Mouse (Mus musculus): ENCODE measurements at regions not wholly inside any gene's neighbourhood (a gene's known extent, or its start where the extent isn't known, plus 50 kb on each side); places are given as distances from the start of the nearest gene placed in this dataset.
A peak's percentile ranks its signal among the peaks of the same experiment; 100 is the strongest.

GRCm38 (mm10) chr9:79165596-79165995, 550.2 kb downstream of the Cd109 start:
- H3K4me2 ChIP-seq: no peak overlapping the region
- H3K27ac ChIP-seq: no peak overlapping the region
- no peaks in the 10 kb centered on the region for H3K36me3 ChIP-seq
- H3K4me3 ChIP-seq: no peak overlapping the region
- H3K9me3 ChIP-seq: no peaks in the 10 kb centered on the region
- 43% methylated on average over 2 of the region's 2 CpGs for WGBS
- ATAC-seq (ENCODE audit: insufficient number of reproducible peaks, low FRiP score, low TSS enrichment, low read depth): no peak
- H3K9ac ChIP-seq: no peak overlapping the region
- H3K27me3 ChIP-seq: no peaks in the 10 kb centered on the region
- no peaks in the 10 kb centered on the region for H3K4me1 ChIP-seq

- Histone ChIP-seq H3K9me3 (no peaks in the 10 kb centered on the region), H3K4me1 (no peaks in the 10 kb centered on the region), H3K4me3 (no peak overlapping the region), H3K36me3 (no peaks in the 10 kb centered on the region), H3K27ac (no peak overlapping the region), H3K27me3 (no peaks in the 10 kb centered on the region), H3K9ac (no peak overlapping the region), H3K4me2 (no peak overlapping the region)
- no peak for ATAC-seq (ENCODE audit: insufficient number of reproducible peaks, low FRiP score, low TSS enrichment, low read depth)
These were observed 545.6 kb downstream of the Col12a1 start for GRCm38 (mm10) chr9:79173036-79173435.

GRCm38 (mm10) chr9:79179954-79180353, 538.7 kb downstream of the Col12a1 start:
- no peaks in the 10 kb centered on the region for H3K4me1 ChIP-seq
- H3K9me3 ChIP-seq: no peaks in the 10 kb centered on the region
- H3K27ac ChIP-seq: no peak overlapping the region
- no peaks in the 10 kb centered on the region for H3K36me3 ChIP-seq
- 63% methylated on average over 2 of the region's 2 CpGs for WGBS
- H3K4me2 ChIP-seq: no peak overlapping the region
- H3K9ac ChIP-seq: no peak overlapping the region
- no peak for ATAC-seq (ENCODE audit: insufficient number of reproducible peaks, low FRiP score, low TSS enrichment, low read depth)
- H3K4me3 ChIP-seq: no peak overlapping the region
- H3K27me3 ChIP-seq: no peaks in the 10 kb centered on the region

GRCm38 (mm10) chr9:79195420-79195819, 523.2 kb downstream of the Col12a1 start:
- Histone ChIP-seq H3K4me2 (no peak overlapping the region), H3K4me3 (no peak overlapping the region), H3K27me3 (no peaks in the 10 kb centered on the region), H3K9me3 (no peaks in the 10 kb centered on the region), H3K27ac (no peak overlapping the region), H3K9ac (no peak overlapping the region), H3K36me3 (no peaks in the 10 kb centered on the region), H3K4me1 (no peaks in the 10 kb centered on the region)
- 94% methylated on average over 2 of the region's 2 CpGs for WGBS
- ATAC-seq (ENCODE audit: insufficient number of reproducible peaks, low FRiP score, low TSS enrichment, low read depth): no peak

- ATAC-seq (ENCODE audit: insufficient number of reproducible peaks, low FRiP score, low TSS enrichment, low read depth): no peak
- WGBS: 28% methylated on average over 3 of the region's 3 CpGs
These were observed 516.9 kb downstream of the Col12a1 start for GRCm38 (mm10) chr9:79201755-79202154.

GRCm38 (mm10) chr9:79213364-79213763, 505.3 kb downstream of the Col12a1 start:
- no peak overlapping the region for H3K4me3 ChIP-seq
- no peak overlapping the region for H3K27ac ChIP-seq
- H3K27me3 ChIP-seq: no peaks in the 10 kb centered on the region
- H3K4me1 ChIP-seq: no peaks in the 10 kb centered on the region
- no peak overlapping the region for H3K9ac ChIP-seq
- WGBS: 63% methylated on average over 6 of the region's 6 CpGs
- H3K4me2 ChIP-seq: no peak overlapping the region
- H3K9me3 ChIP-seq: no peaks in the 10 kb centered on the region
- H3K36me3 ChIP-seq: no peaks in the 10 kb centered on the region
- ATAC-seq (ENCODE audit: insufficient number of reproducible peaks, low FRiP score, low TSS enrichment, low read depth): no peak

More at GRCm38 (mm10) chr9:79201755-79202154, 516.9 kb downstream of the Col12a1 start:
- H3K4me2 ChIP-seq: no peak overlapping the region
- H3K27me3 ChIP-seq: no peaks in the 10 kb centered on the region
- no peaks in the 10 kb centered on the region for H3K4me1 ChIP-seq
- no peak overlapping the region for H3K9ac ChIP-seq
- H3K9me3 ChIP-seq: no peaks in the 10 kb centered on the region
- H3K27ac ChIP-seq: peak overlapping the region; percentile 17; the same call in 1 of the 2 replicates
- H3K4me3 ChIP-seq: no peak overlapping the region
- no peaks in the 10 kb centered on the region for H3K36me3 ChIP-seq

GRCm38 (mm10) chr9:79215986-79216385, 502.6 kb downstream of the Col12a1 start:
- Histone ChIP-seq H3K27me3 (no peaks in the 10 kb centered on the region), H3K9ac (no peak overlapping the region), H3K9me3 (no peaks in the 10 kb centered on the region), H3K4me1 (no peaks in the 10 kb centered on the region), H3K4me3 (no peak overlapping the region), H3K4me2 (no peak overlapping the region), H3K27ac (no peak overlapping the region), H3K36me3 (no peaks in the 10 kb centered on the region)
- no peak for ATAC-seq (ENCODE audit: insufficient number of reproducible peaks, low FRiP score, low TSS enrichment, low read depth)
- WGBS: 37% methylated on average over 3 of the region's 3 CpGs

GRCm38 (mm10) chr9:79216432-79216831, 502.2 kb downstream of the Col12a1 start:
- Histone ChIP-seq H3K4me1 (no peaks in the 10 kb centered on the region), H3K4me3 (no peak overlapping the region), H3K9ac (no peak overlapping the region), H3K9me3 (no peaks in the 10 kb centered on the region), H3K27ac (no peak overlapping the region), H3K27me3 (no peaks in the 10 kb centered on the region), H3K36me3 (no peaks in the 10 kb centered on the region), H3K4me2 (no peak overlapping the region)
- 86% methylated on average over 2 of the region's 2 CpGs for WGBS
- no peak for ATAC-seq (ENCODE audit: insufficient number of reproducible peaks, low FRiP score, low TSS enrichment, low read depth)

- Histone ChIP-seq H3K9me3 (no peaks in the 10 kb centered on the region), H3K4me3 (no peak overlapping the region), H3K36me3 (no peaks in the 10 kb centered on the region), H3K27ac (no peak overlapping the region), H3K27me3 (no peaks in the 10 kb centered on the region), H3K4me2 (no peak overlapping the region), H3K9ac (no peak overlapping the region), H3K4me1 (no peaks in the 10 kb centered on the region)
- 31% methylated on average over 3 of the region's 3 CpGs for WGBS
- ATAC-seq (ENCODE audit: insufficient number of reproducible peaks, low FRiP score, low TSS enrichment, low read depth): no peak
These were observed 485.6 kb downstream of the Col12a1 start for GRCm38 (mm10) chr9:79233081-79233480.

- no peak for ATAC-seq (ENCODE audit: insufficient number of reproducible peaks, low FRiP score, low TSS enrichment, low read depth)
- no peak overlapping the region for H3K27ac ChIP-seq
- H3K9me3 ChIP-seq: no peaks in the 10 kb centered on the region
- WGBS: 88% methylated on average over 1 of the region's 1 CpGs
- H3K9ac ChIP-seq: no peak overlapping the region
- no peak overlapping the region for H3K4me2 ChIP-seq
- no peaks in the 10 kb centered on the region for H3K27me3 ChIP-seq
- H3K4me3 ChIP-seq: no peak overlapping the region
- H3K4me1 ChIP-seq: no peaks in the 10 kb centered on the region
- no peaks in the 10 kb centered on the region for H3K36me3 ChIP-seq
These were observed 484.9 kb downstream of the Col12a1 start for GRCm38 (mm10) chr9:79233751-79234150.

GRCm38 (mm10) chr9:79269646-79270213, 448.9 kb downstream of the Col12a1 start:
- H3K27ac ChIP-seq: 0 out of 2 replicates have a peak overlapping the region, but pooled peaks have one; percentile 33
- H3K27me3 ChIP-seq: no peaks in the 10 kb centered on the region
- peaks cover 5% of the 10 kb centered on the region; the same call in 1 of the 2 replicates for H3K4me1 ChIP-seq
- no peaks in the 10 kb centered on the region for H3K36me3 ChIP-seq
- H3K9me3 ChIP-seq: no peaks in the 10 kb centered on the region
- no peak for ATAC-seq (ENCODE audit: insufficient number of reproducible peaks, low FRiP score, low TSS enrichment, low read depth)
- 71% methylated on average over 13 of the region's 13 CpGs for WGBS
- H3K9ac ChIP-seq: no peak overlapping the region
- H3K4me3 ChIP-seq: no peak overlapping the region
- no peak overlapping the region for H3K4me2 ChIP-seq

GRCm38 (mm10) chr9:79270256-79270655, 448.4 kb downstream of the Col12a1 start:
- Histone ChIP-seq H3K4me3 (no peak overlapping the region), H3K36me3 (no peaks in the 10 kb centered on the region), H3K9ac (no peak overlapping the region), H3K4me2 (no peak overlapping the region), H3K27me3 (no peaks in the 10 kb centered on the region), H3K9me3 (no peaks in the 10 kb centered on the region), H3K4me1 (peaks cover 5% of the 10 kb centered on the region; the same call in 1 of the 2 replicates), H3K27ac (0 out of 2 replicates have a peak overlapping the region, but pooled peaks have one; percentile 33)
- 59% methylated on average over 2 of the region's 2 CpGs for WGBS
- peak; percentile 30; the same call in 1 of the 2 replicates for ATAC-seq (ENCODE audit: insufficient number of reproducible peaks, low FRiP score, low TSS enrichment, low read depth)

- no peak for ATAC-seq (ENCODE audit: insufficient number of reproducible peaks, low FRiP score, low TSS enrichment, low read depth)
- H3K9ac ChIP-seq: no peak overlapping the region
- no peaks in the 10 kb centered on the region for H3K9me3 ChIP-seq
These were observed 430.8 kb downstream of the Col12a1 start for GRCm38 (mm10) chr9:79287849-79288248.

More at GRCm38 (mm10) chr9:79287849-79288248, 430.8 kb downstream of the Col12a1 start:
- Histone ChIP-seq H3K4me2 (no peak overlapping the region), H3K36me3 (no peaks in the 10 kb centered on the region), H3K27ac (no peak overlapping the region), H3K27me3 (no peaks in the 10 kb centered on the region), H3K4me3 (no peak overlapping the region), H3K4me1 (no peaks in the 10 kb centered on the region)
- 84% methylated on average over 3 of the region's 3 CpGs for WGBS

Measured in limb, embryonic 15.5 days (tissue).